Mouse (Mus musculus): ENCODE data around the gene Sorcs3.

GRCm38 (mm10) chr19:48630671-48631327, 425.0 kb downstream of the Sorcs3 start:
- TF ChIP-seq CTCF (IDR thresholded peaks at IDR 0.05; ENCODE audit: extremely low read depth, insufficient read length, insufficient replicate concordance, low read depth, low read length): no peak
- TF ChIP-seq POLR2A (IDR thresholded peaks at IDR 0.05; ENCODE audit: low read depth, low read length): no peak
